Mouse (Mus musculus): ENCODE data around the gene Npb.
A peak's percentile ranks its signal among the peaks of the same experiment; 100 is the strongest.
"Not testable (repeated sequence)": the region's sequence is repeated elsewhere in the genome, so short reads cannot be mapped to it uniquely, and the experiment has no call there.

Gene Npb

GRCm38 (mm10) chr11:120608241-120609034 is at the start of gene Npb:
Gene Npb (plus strand): TSS chr11:120608477.
- peak; percentile 39 for DNase-seq (ENCODE audit: low spot score)

GRCm38 (mm10) chr11:120558843-120559242 is 49.4 kb upstream of the Npb start:
- DNase-seq (ENCODE audit: low spot score): not testable (repeated sequence)

- DNase-seq (ENCODE audit: low spot score): no peak
Observed at GRCm38 (mm10) chr11:120560952-120561728, 47.1 kb upstream of the Npb start.

- no peak for DNase-seq (ENCODE audit: low spot score)
Observed at GRCm38 (mm10) chr11:120562949-120563348, 45.3 kb upstream of the Npb start.

GRCm38 (mm10) chr11:120565114-120565513 is 43.2 kb upstream of the Npb start:
- no peak for DNase-seq (ENCODE audit: low spot score)

- no peak for DNase-seq (ENCODE audit: low spot score)
Observed at GRCm38 (mm10) chr11:120568324-120568723, 40.0 kb upstream of the Npb start.

GRCm38 (mm10) chr11:120571122-120571521 is 37.2 kb upstream of the Npb start:
- no peak for DNase-seq (ENCODE audit: low spot score)

GRCm38 (mm10) chr11:120571754-120572416 is 36.4 kb upstream of the Npb start:
- no peak for DNase-seq (ENCODE audit: low spot score)

- DNase-seq (ENCODE audit: low spot score): no peak
Observed at GRCm38 (mm10) chr11:120572417-120572751, 35.9 kb upstream of the Npb start.

- DNase-seq (ENCODE audit: low spot score): peak; percentile 99
Observed at GRCm38 (mm10) chr11:120572752-120573584, 35.3 kb upstream of the Npb start, which contains the start of gene P4hb. Gene P4hb (minus strand): TSS chr11:120573253.

- DNase-seq (ENCODE audit: low spot score): no peak
Observed at GRCm38 (mm10) chr11:120573585-120574277, 34.5 kb upstream of the Npb start.

GRCm38 (mm10) chr11:120574278-120574600 is 34.0 kb upstream of the Npb start:
- DNase-seq (ENCODE audit: low spot score): no peak

GRCm38 (mm10) chr11:120575046-120575445 is 33.2 kb upstream of the Npb start:
- DNase-seq (ENCODE audit: low spot score): no peak

GRCm38 (mm10) chr11:120575940-120576339 is 32.3 kb upstream of the Npb start:
- DNase-seq (ENCODE audit: low spot score): no peak

GRCm38 (mm10) chr11:120576365-120576981 is 31.8 kb upstream of the Npb start:
- no peak for DNase-seq (ENCODE audit: low spot score)

GRCm38 (mm10) chr11:120577211-120578023 is 30.9 kb upstream of the Npb start:
- DNase-seq (ENCODE audit: low spot score): peak; percentile 35

GRCm38 (mm10) chr11:120578024-120578693 is 30.1 kb upstream of the Npb start:
- no peak for DNase-seq (ENCODE audit: low spot score)

- DNase-seq (ENCODE audit: low spot score): no peak
Observed at GRCm38 (mm10) chr11:120578694-120579243, 29.5 kb upstream of the Npb start.
